Mouse (Mus musculus) retina, adult 2 months (tissue): ENCODE results near the gene Hpse2.

Source experiments
- DNase-seq: peaks from one replicate; pipeline ENCODE4 v3.0.0-alpha.2; 2012; ENCODE audit warnings: low read depth, low spot score

The Hpse2 gene

GRCm38 (mm10) chr19:43174812-43175211 lies 213.3 kb downstream of the Hpse2 start:
- no peak for DNase-seq

GRCm38 (mm10) chr19:43156085-43156484 lies 232.1 kb downstream of the Hpse2 start:
- no peak for DNase-seq

- no peak for DNase-seq
Observed at GRCm38 (mm10) chr19:43155582-43155981, 232.6 kb downstream of the Hpse2 start.

GRCm38 (mm10) chr19:43147901-43148300 lies 240.3 kb downstream of the Hpse2 start:
- no peak for DNase-seq

- no peak for DNase-seq
Observed at GRCm38 (mm10) chr19:43146820-43147219, 241.3 kb downstream of the Hpse2 start.

GRCm38 (mm10) chr19:43141646-43142045 lies 246.5 kb downstream of the Hpse2 start:
- DNase-seq, result no peak

GRCm38 (mm10) chr19:43109796-43110195 lies 278.4 kb downstream of the Hpse2 start:
- no peak for DNase-seq

- no peak for DNase-seq
Observed at GRCm38 (mm10) chr19:43096915-43097314, 291.2 kb downstream of the Hpse2 start.

- no peak for DNase-seq
Observed at GRCm38 (mm10) chr19:43087216-43087615, 300.9 kb downstream of the Hpse2 start.

- no peak for DNase-seq
Observed at GRCm38 (mm10) chr19:43064155-43064554, 324.0 kb downstream of the Hpse2 start.

- DNase-seq, result peak; percentile 11
Observed at GRCm38 (mm10) chr19:43044506-43044905, 343.6 kb downstream of the Hpse2 start.

GRCm38 (mm10) chr19:43042721-43043120 lies 345.4 kb downstream of the Hpse2 start:
- no peak for DNase-seq

GRCm38 (mm10) chr19:43042211-43042610 lies 345.9 kb downstream of the Hpse2 start:
- DNase-seq, result no peak

GRCm38 (mm10) chr19:43036381-43036780 lies 351.8 kb downstream of the Hpse2 start:
- DNase-seq, result no peak

GRCm38 (mm10) chr19:43027305-43027704 lies 360.9 kb downstream of the Hpse2 start:
- DNase-seq, result peak; percentile 6

- no peak for DNase-seq
Observed at GRCm38 (mm10) chr19:43022611-43023173, 365.5 kb downstream of the Hpse2 start.

- DNase-seq, result no peak
Observed at GRCm38 (mm10) chr19:43018792-43019191, 369.4 kb downstream of the Hpse2 start.

- peak; percentile 15 for DNase-seq
Observed at GRCm38 (mm10) chr19:42996406-42996805, 391.7 kb downstream of the Hpse2 start.

- DNase-seq, result no peak
Observed at GRCm38 (mm10) chr19:42988833-42989232, 399.3 kb downstream of the Hpse2 start.

GRCm38 (mm10) chr19:42986315-42986701 lies 401.8 kb downstream of the Hpse2 start:
- no peak for DNase-seq

GRCm38 (mm10) chr19:42985372-42986314 lies 402.5 kb downstream of the Hpse2 start:
- no peak for DNase-seq

GRCm38 (mm10) chr19:42980537-42980936 lies 407.6 kb downstream of the Hpse2 start:
- DNase-seq, result no peak

GRCm38 (mm10) chr19:42977938-42978337 lies 410.2 kb downstream of the Hpse2 start:
- DNase-seq, result no peak
